Mouse (Mus musculus): ENCODE measurements around the gene Kansl3. TPM values are rescaled to one million over a fixed set of nuclear protein-coding genes. Genes with fewer than 3 reads are reported as not detected.

Kansl3 gene
- polyA plus RNA-seq, 1 experiment from 2014 or later = 45.1 TPM

- Histone ChIP-seq H3K4me3 (ENCODE audit: low read depth, low read length) (no peak overlapping the region), H3K4me2 (replicated peaks; ENCODE audit: low read depth, low read length) (no peak overlapping the region), H3K27me3 (ENCODE audit: control insufficient read depth, insufficient read depth, low read length) (no peaks in the 10 kb centered on the region), H3K9me3 (ENCODE audit: control insufficient read depth, low read depth, low read length) (no peaks in the 10 kb centered on the region), H3K9ac (replicated peaks; ENCODE audit: low read depth, low read length) (no peak overlapping the region), H3K4me1 (ENCODE audit: control insufficient read depth, insufficient read depth, low read length) (no peaks in the 10 kb centered on the region), H3K36me3 (ENCODE audit: control insufficient read depth, insufficient read depth, low read length) (no peaks in the 10 kb centered on the region), H3K27ac (ENCODE audit: low read length) (no peak overlapping the region)
- ATAC-seq (ENCODE audit: insufficient number of reproducible peaks, insufficient read depth, low FRiP score, low read depth) = no peak
- WGBS = 87% methylated on average over 2 of the region's 2 CpGs
Measured at GRCm38 (mm10) chr1:36325900-36326321, 43.1 kb downstream of the Kansl3 start.

- H3K4me2 ChIP-seq (replicated peaks; ENCODE audit: low read depth, low read length) = no peak overlapping the region
- no peak overlapping the region for H3K27ac ChIP-seq (ENCODE audit: low read length)
- ATAC-seq (ENCODE audit: insufficient number of reproducible peaks, insufficient read depth, low FRiP score, low read depth) = no peak
- H3K9ac ChIP-seq (replicated peaks; ENCODE audit: low read depth, low read length) = no peak overlapping the region
- no peaks in the 10 kb centered on the region for H3K9me3 ChIP-seq (ENCODE audit: control insufficient read depth, low read depth, low read length)
- no peaks in the 10 kb centered on the region for H3K27me3 ChIP-seq (ENCODE audit: control insufficient read depth, insufficient read depth, low read length)
- H3K4me3 ChIP-seq (ENCODE audit: low read depth, low read length) = no peak overlapping the region
- H3K4me1 ChIP-seq (ENCODE audit: control insufficient read depth, insufficient read depth, low read length) = no peaks in the 10 kb centered on the region
- no peaks in the 10 kb centered on the region for H3K36me3 ChIP-seq (ENCODE audit: control insufficient read depth, insufficient read depth, low read length)
- 33% methylated on average over 8 of the region's 8 CpGs for WGBS
Measured at GRCm38 (mm10) chr1:36323746-36324448, 45.1 kb downstream of the Kansl3 start.

- no peak for ATAC-seq (ENCODE audit: insufficient number of reproducible peaks, insufficient read depth, low FRiP score, low read depth)
- no peak overlapping the region for H3K27ac ChIP-seq (ENCODE audit: low read length)
- H3K4me2 ChIP-seq (replicated peaks; ENCODE audit: low read depth, low read length) = no peak overlapping the region
- no peaks in the 10 kb centered on the region for H3K27me3 ChIP-seq (ENCODE audit: control insufficient read depth, insufficient read depth, low read length)
- no peak overlapping the region for H3K9ac ChIP-seq (replicated peaks; ENCODE audit: low read depth, low read length)
- H3K4me1 ChIP-seq (ENCODE audit: control insufficient read depth, insufficient read depth, low read length) = no peaks in the 10 kb centered on the region
- no peak overlapping the region for H3K4me3 ChIP-seq (ENCODE audit: low read depth, low read length)
- 39% methylated on average over 9 of the region's 9 CpGs for WGBS
- no peaks in the 10 kb centered on the region for H3K9me3 ChIP-seq (ENCODE audit: control insufficient read depth, low read depth, low read length)
- H3K36me3 ChIP-seq (ENCODE audit: control insufficient read depth, insufficient read depth, low read length) = no peaks in the 10 kb centered on the region
Measured at GRCm38 (mm10) chr1:36323076-36323475, 45.9 kb downstream of the Kansl3 start.

GRCm38 (mm10) chr1:36321829-36322573, 47.0 kb downstream of the Kansl3 start:
- Histone ChIP-seq H3K27ac (ENCODE audit: low read length) (no peak overlapping the region), H3K27me3 (ENCODE audit: control insufficient read depth, insufficient read depth, low read length) (no peaks in the 10 kb centered on the region), H3K4me2 (replicated peaks; ENCODE audit: low read depth, low read length) (no peak overlapping the region), H3K36me3 (ENCODE audit: control insufficient read depth, insufficient read depth, low read length) (no peaks in the 10 kb centered on the region), H3K4me1 (ENCODE audit: control insufficient read depth, insufficient read depth, low read length) (no peaks in the 10 kb centered on the region), H3K9me3 (ENCODE audit: control insufficient read depth, low read depth, low read length) (no peaks in the 10 kb centered on the region), H3K4me3 (ENCODE audit: low read depth, low read length) (no peak overlapping the region), H3K9ac (replicated peaks; ENCODE audit: low read depth, low read length) (no peak overlapping the region)
- WGBS = 70% methylated on average over 11 of the region's 11 CpGs
- no peak for ATAC-seq (ENCODE audit: insufficient number of reproducible peaks, insufficient read depth, low FRiP score, low read depth)

- H3K4me1 ChIP-seq (ENCODE audit: control insufficient read depth, insufficient read depth, low read length) = no peaks in the 10 kb centered on the region
Measured at GRCm38 (mm10) chr1:36321164-36321563, 47.8 kb downstream of the Kansl3 start.

GRCm38 (mm10) chr1:36315776-36316100, 53.2 kb downstream of the Kansl3 start:
- Histone ChIP-seq H3K4me2 (replicated peaks; ENCODE audit: low read depth, low read length) (no peak overlapping the region), H3K36me3 (ENCODE audit: control insufficient read depth, insufficient read depth, low read length) (no peaks in the 10 kb centered on the region), H3K27me3 (ENCODE audit: control insufficient read depth, insufficient read depth, low read length) (no peaks in the 10 kb centered on the region), H3K27ac (ENCODE audit: low read length) (no peak overlapping the region), H3K4me3 (ENCODE audit: low read depth, low read length) (no peak overlapping the region), H3K4me1 (ENCODE audit: control insufficient read depth, insufficient read depth, low read length) (no peaks in the 10 kb centered on the region), H3K9me3 (ENCODE audit: control insufficient read depth, low read depth, low read length) (no peaks in the 10 kb centered on the region), H3K9ac (replicated peaks; ENCODE audit: low read depth, low read length) (no peak overlapping the region)
- 88% methylated on average over 2 of the region's 2 CpGs for WGBS
- no peak for ATAC-seq (ENCODE audit: insufficient number of reproducible peaks, insufficient read depth, low FRiP score, low read depth)

More at GRCm38 (mm10) chr1:36321164-36321563, 47.8 kb downstream of the Kansl3 start:
- H3K27me3 ChIP-seq (ENCODE audit: control insufficient read depth, insufficient read depth, low read length) = no peaks in the 10 kb centered on the region
- H3K4me2 ChIP-seq (replicated peaks; ENCODE audit: low read depth, low read length) = no peak overlapping the region
- H3K4me3 ChIP-seq (ENCODE audit: low read depth, low read length) = no peak overlapping the region
- no peak overlapping the region for H3K27ac ChIP-seq (ENCODE audit: low read length)
- ATAC-seq (ENCODE audit: insufficient number of reproducible peaks, insufficient read depth, low FRiP score, low read depth) = no peak
- no peaks in the 10 kb centered on the region for H3K36me3 ChIP-seq (ENCODE audit: control insufficient read depth, insufficient read depth, low read length)
- no peak overlapping the region for H3K9ac ChIP-seq (replicated peaks; ENCODE audit: low read depth, low read length)
- no peaks in the 10 kb centered on the region for H3K9me3 ChIP-seq (ENCODE audit: control insufficient read depth, low read depth, low read length)
- 78% methylated on average over 2 of the region's 2 CpGs for WGBS

- Histone ChIP-seq H3K4me1 (ENCODE audit: control insufficient read depth, insufficient read depth, low read length) (no peaks in the 10 kb centered on the region), H3K9ac (replicated peaks; ENCODE audit: low read depth, low read length) (no peak overlapping the region), H3K27ac (ENCODE audit: low read length) (no peak overlapping the region), H3K9me3 (ENCODE audit: control insufficient read depth, low read depth, low read length) (no peaks in the 10 kb centered on the region), H3K27me3 (ENCODE audit: control insufficient read depth, insufficient read depth, low read length) (no peaks in the 10 kb centered on the region), H3K36me3 (ENCODE audit: control insufficient read depth, insufficient read depth, low read length) (no peaks in the 10 kb centered on the region), H3K4me2 (replicated peaks; ENCODE audit: low read depth, low read length) (no peak overlapping the region), H3K4me3 (ENCODE audit: low read depth, low read length) (no peak overlapping the region)
- 87% methylated on average over 11 of the region's 11 CpGs for WGBS
- no peak for ATAC-seq (ENCODE audit: insufficient number of reproducible peaks, insufficient read depth, low FRiP score, low read depth)
Measured at GRCm38 (mm10) chr1:36314959-36315775, 53.8 kb downstream of the Kansl3 start.

- no peak overlapping the region for H3K27ac ChIP-seq (ENCODE audit: low read length)
- no peaks in the 10 kb centered on the region for H3K36me3 ChIP-seq (ENCODE audit: control insufficient read depth, insufficient read depth, low read length)
- no peaks in the 10 kb centered on the region for H3K27me3 ChIP-seq (ENCODE audit: control insufficient read depth, insufficient read depth, low read length)
- no peaks in the 10 kb centered on the region for H3K9me3 ChIP-seq (ENCODE audit: control insufficient read depth, low read depth, low read length)
- H3K4me2 ChIP-seq (replicated peaks; ENCODE audit: low read depth, low read length) = peak overlapping the region; percentile 95; the same call in 1 of the 2 replicates
- no peak for ATAC-seq (ENCODE audit: insufficient number of reproducible peaks, insufficient read depth, low FRiP score, low read depth)
- no peak overlapping the region for H3K9ac ChIP-seq (replicated peaks; ENCODE audit: low read depth, low read length)
- peaks cover 6% of the 10 kb centered on the region for H3K4me1 ChIP-seq (ENCODE audit: control insufficient read depth, insufficient read depth, low read length)
- 42% methylated on average over 3 of the region's 3 CpGs for WGBS
- no peak overlapping the region for H3K4me3 ChIP-seq (ENCODE audit: low read depth, low read length)
Measured at GRCm38 (mm10) chr1:36309498-36309901, 59.5 kb downstream of the Kansl3 start.

Data from stomach, embryonic 14.5 days (tissue).